In the genomic region with DNA sequence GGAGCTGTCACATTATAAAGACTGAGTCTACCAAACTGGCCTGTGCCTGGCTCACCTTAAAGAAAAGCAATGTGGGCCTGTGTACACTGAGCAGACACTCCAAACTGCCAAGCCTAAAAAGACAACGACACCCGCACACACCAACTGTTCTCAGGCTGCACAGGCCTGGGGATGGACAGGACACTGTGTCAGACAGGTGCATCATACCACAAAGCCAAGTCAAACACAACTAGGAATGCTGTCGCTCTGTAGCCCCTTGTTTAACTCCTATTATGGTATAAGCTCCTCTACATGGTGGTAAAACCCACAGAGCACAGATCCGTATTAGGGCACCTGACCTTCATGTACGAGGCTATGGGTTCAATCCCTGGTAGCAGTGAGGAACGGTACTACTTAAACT, we compare ENCODE assay signal across 22 mouse cellular contexts.
DNase-seq lines count a peak whose midpoint lies in the region; ATAC-seq and TF ChIP-seq lines count a peak whose summit lies in the region.
"Had no signal": no experiment of that assay in that cellular context is flagged by ENCODE, and none has a peak within 500 bp of the region (broad histone marks: within the 10 kb centered on the region; RNA-seq: fewer than 3 reads in every experiment).

No protein-coding gene starts in this region.

- no peak overlapping the region for H3K4me3 ChIP-seq in hindbrain, postnatal 0 days (ENCODE audit: low read length)
- H3K4me3 ChIP-seq in hindbrain, embryonic 11.5 days (ENCODE audit: low read depth, low read length): no peak overlapping the region
- no peak overlapping the region for H3K4me3 ChIP-seq in myocyte

- TF ChIP-seq POLR2A in myocyte (IDR thresholded peaks at IDR 0.05; ENCODE audit: insufficient read length, low read depth): no peak

- H3K4me2 ChIP-seq in hindbrain, postnatal 0 days (ENCODE audit: low read depth, low read length): no peak overlapping the region
- no peak overlapping the region for H3K4me2 ChIP-seq in hindbrain, embryonic 11.5 days (replicated peaks; ENCODE audit: low read depth, low read length)
- H3K4me2 ChIP-seq in myocyte (ENCODE audit: low read depth): no peak overlapping the region

- H3K9ac ChIP-seq in hindbrain, postnatal 0 days (replicated peaks; ENCODE audit: low read length): no peak overlapping the region
- H3K9ac ChIP-seq in hindbrain, embryonic 11.5 days (ENCODE audit: low read depth, low read length): no peak overlapping the region

- no peak for DNase-seq in frontal cortex, postnatal 25 days (ENCODE audit: low spot score in 2 of 2)
- DNase-seq in heart, adult 11 months: peak; percentile 61
- DNase-seq in heart, postnatal 4 days: no peak
- no peak for DNase-seq in hindbrain, postnatal 0 days (ENCODE audit: low spot score)
- DNase-seq in hindbrain, embryonic 11.5 days (ENCODE audit: low spot score): no peak
- DNase-seq in ovary, adult 18-20 months (ENCODE audit: low spot score): no peak
- DNase-seq: adrenal gland, adult 2 months; adrenal gland, adult 8-10 months; adrenal gland, postnatal 10 days; adrenal gland, postnatal 14 days; adrenal gland, postnatal 25 days; adrenal gland, postnatal 36 days; B cell, adult 2 months; cerebellum, adult 11 months; cerebellum, adult 11-12 months had no signal

- H3K27me3 ChIP-seq in hindbrain, postnatal 0 days (ENCODE audit: insufficient read depth, low read length): no peaks in the 10 kb centered on the region
- H3K27me3 ChIP-seq in hindbrain, embryonic 11.5 days (ENCODE audit: control insufficient read depth, insufficient read depth, low read length): no peaks in the 10 kb centered on the region
- H3K27me3 ChIP-seq in myocyte (ENCODE audit: control insufficient read depth, insufficient read depth, insufficient read length): no peaks in the 10 kb centered on the region
- H3K27me3 ChIP-seq: CH12.LX, Patski had no signal

- WGBS in hindbrain, postnatal 0 days: 93% methylated on average over 6 of the region's 6 CpGs
- 95% methylated on average over 6 of the region's 6 CpGs for WGBS in hindbrain, embryonic 11.5 days

- H3K27ac ChIP-seq in hindbrain, postnatal 0 days: no peak overlapping the region
- H3K27ac ChIP-seq in hindbrain, embryonic 11.5 days (ENCODE audit: low read depth, low read length): no peak overlapping the region

- no peaks in the 10 kb centered on the region for H3K79me2 ChIP-seq in myocyte (ENCODE audit: control insufficient read depth, insufficient read depth)

- peak; percentile 22; the same call in 1 of the 2 replicates for ATAC-seq in frontal cortex, adult (ENCODE audit: low TSS enrichment)
- ATAC-seq in hindbrain, postnatal 0 days: 0 out of 2 replicates have a peak, but pooled peaks have one; percentile 12
- ATAC-seq in hindbrain, embryonic 11.5 days (ENCODE audit: low FRiP score): no peak
- ATAC-seq: activated CD4-positive, CD25-positive, alpha-beta regulatory T cell, adult 4 months; CD4-positive, CD25-positive, alpha-beta regulatory T cell, adult 4 months; Patski had no signal

- no peaks in the 10 kb centered on the region for H3K9me3 ChIP-seq in hindbrain, postnatal 0 days (ENCODE audit: low read length)
- no peaks in the 10 kb centered on the region for H3K9me3 ChIP-seq in hindbrain, embryonic 11.5 days (ENCODE audit: control insufficient read depth, low read length)
- H3K9me3 ChIP-seq: G1E had no signal

- H3K4me1 ChIP-seq in hindbrain, postnatal 0 days (ENCODE audit: insufficient read depth, low read length): no peaks in the 10 kb centered on the region
- H3K4me1 ChIP-seq in hindbrain, embryonic 11.5 days (replicated peaks; ENCODE audit: control insufficient read depth, insufficient read depth, low read length): no peaks in the 10 kb centered on the region

- TF ChIP-seq CTCF in hindbrain, postnatal 0 days (IDR thresholded peaks at IDR 0.05; ENCODE audit: low read depth): no peak

- peaks cover 17% of the 10 kb centered on the region; the same call in 1 of the 2 replicates for H3K36me3 ChIP-seq in hindbrain, postnatal 0 days (ENCODE audit: insufficient read depth, low read length)
- H3K36me3 ChIP-seq in hindbrain, embryonic 11.5 days (ENCODE audit: control insufficient read depth, insufficient read depth, low read length): no peaks in the 10 kb centered on the region
- H3K36me3 ChIP-seq in myocyte (ENCODE audit: control insufficient read depth, insufficient read depth): peaks cover 5% of the 10 kb centered on the region

- no peak overlapping the region for H3ac ChIP-seq in myocyte (ENCODE audit: control insufficient read depth, insufficient read length)

TF ChIP-seq in myocyte, 11 proteins besides CTCF, POLR2A, EP300 and RAD21:
- TF ChIP-seq MYOG (IDR thresholded peaks at IDR 0.05; ENCODE audit: control insufficient read depth in 1 of 3, insufficient read depth in 1 of 3, insufficient read length in 2 of 3, low read depth in 2 of 3) (peak in 1 of 3 experiments; percentile 70), USF1 (IDR thresholded peaks at IDR 0.05; ENCODE audit: low read depth) (no peak), MYOD1 (IDR thresholded peaks at IDR 0.05; ENCODE audit: control insufficient read depth in 1 of 3, insufficient read length in 2 of 3, low read depth in 2 of 3) (peak in 2 of 3 experiments; percentile 62 to 81), SRF (IDR thresholded peaks at IDR 0.05; ENCODE audit: control insufficient read depth, insufficient read length, low read depth) (peak; percentile 18), TCF3 (IDR thresholded peaks at IDR 0.05; ENCODE audit: insufficient read length, low read depth) (no peak), REST (IDR thresholded peaks at IDR 0.05; ENCODE audit: insufficient read depth, insufficient read length) (no peak), TCF12 (IDR thresholded peaks at IDR 0.05; ENCODE audit: insufficient read depth, poor library complexity, severe bottlenecking) (no peak)
